Mouse (Mus musculus) olfactory bulb, adult 2 months (tissue): ENCODE results near the gene Slc25a19.

Source experiments
- CTCF ChIP-seq: fragments of 200-500 bp; IDR thresholded peaks from 2 replicates; pipeline ENCODE4 v1.5.1; 2012; ENCODE audit warnings: low read depth, mild to moderate bottlenecking, low read length, moderate library complexity; ENCODE audit not compliant: insufficient read depth
- POLR2A ChIP-seq: fragments of 200-500 bp; IDR thresholded peaks from 2 replicates; pipeline ENCODE4 v1.6.1; 2012; ENCODE audit warnings: mild to moderate bottlenecking, low read depth, low read length, moderate library complexity; ENCODE audit not compliant: insufficient read depth

GRCm38 (mm10) chr11:115660376-115660775 lies 32.3 kb upstream of the Slc25a19 start:
- no peak for TF ChIP-seq POLR2A
- no peak for TF ChIP-seq CTCF
